Mouse (Mus musculus) neural tube, embryonic 11.5 days (tissue): ENCODE results near the gene Akap7. TPM values are rescaled to one million over a fixed set of nuclear protein-coding genes. Genes with fewer than 3 reads are reported as not detected.

Experiments used
- ATAC-seq: fragments of 200-750 bp; cut with Nextera tagmentation; 2 replicates; pipeline ENCODE4 v1.8.0; 2017; ENCODE audit warnings: moderate number of reproducible peaks, mild to moderate bottlenecking, moderate TSS enrichment, moderate library complexity; ENCODE audit not compliant: insufficient read depth, low FRiP score, low TSS enrichment
- DNase-seq: peaks from one replicate; pipeline ENCODE4 v3.0.0-alpha.2; 2015; ENCODE audit warnings: low spot score
- H3K27ac ChIP-seq: fragments of 300-500 bp; sonication (generic); 2 replicates; pipeline ENCODE4 v1.5.1; 2014; ENCODE audit warnings: low read depth, mild to moderate bottlenecking, low read length
- H3K27me3 ChIP-seq: fragments of 300-500 bp; sonication (generic); 2 replicates; pipeline ENCODE4 v1.6.1; 2014; ENCODE audit warnings: mild to moderate bottlenecking, low read length, mixed read lengths; ENCODE audit not compliant: control insufficient read depth, insufficient read depth
- H3K36me3 ChIP-seq: fragments of 300-500 bp; sonication (generic); 2 replicates; pipeline ENCODE4 v1.6.1; 2014; ENCODE audit warnings: mild to moderate bottlenecking, low read length, moderate library complexity, mixed read lengths; ENCODE audit not compliant: control insufficient read depth, insufficient read depth
- H3K4me1 ChIP-seq: fragments of 300-500 bp; sonication (generic); 2 replicates; pipeline ENCODE4 v1.6.1; 2014; ENCODE audit warnings: low read length, mixed read lengths; ENCODE audit not compliant: control insufficient read depth, insufficient read depth
- H3K4me2 ChIP-seq: fragments of 300-500 bp; sonication (generic); 2 replicates; pipeline ENCODE4 v1.6.1; 2014; ENCODE audit warnings: low read depth, mild to moderate bottlenecking, moderate library complexity
- H3K4me3 ChIP-seq: fragments of 300-500 bp; sonication (generic); 2 replicates; pipeline ENCODE4 v1.5.1; 2014; ENCODE audit warnings: low read depth, low read length
- H3K9ac ChIP-seq: fragments of 300-500 bp; sonication (generic); 2 replicates; pipeline ENCODE4 v1.6.1; 2014; ENCODE audit warnings: mild to moderate bottlenecking, low read length
- H3K9me3 ChIP-seq: fragments of 300-500 bp; sonication (generic); 2 replicates; pipeline ENCODE4 v1.6.1; 2016; ENCODE audit warnings: low read length; ENCODE audit not compliant: control insufficient read depth
- WGBS: fragments of 180-500 bp; shearing (Covaris S2); extraction: QIAGEN DNeasy Blood & Tissue Kit; methylation state at CpG from one replicate; pipeline ENCODE4 v1.1.7; 2014; 5-methylcytosine and 5-hydroxymethylcytosine counted together
- polyA plus RNA-seq: library from polyadenylated mRNA; unstranded; fragments of >200 nt; fragmentation: Nextera tagmentation; extraction: Ambion mirVana; gene quantifications from 2 replicates; pipeline ENCODE4 v1.2.1, GENCODE M21; 2014

Gene Akap7
- polyA plus RNA-seq, 1 experiment from 2014 or later, result 24.0 TPM

DNA sequence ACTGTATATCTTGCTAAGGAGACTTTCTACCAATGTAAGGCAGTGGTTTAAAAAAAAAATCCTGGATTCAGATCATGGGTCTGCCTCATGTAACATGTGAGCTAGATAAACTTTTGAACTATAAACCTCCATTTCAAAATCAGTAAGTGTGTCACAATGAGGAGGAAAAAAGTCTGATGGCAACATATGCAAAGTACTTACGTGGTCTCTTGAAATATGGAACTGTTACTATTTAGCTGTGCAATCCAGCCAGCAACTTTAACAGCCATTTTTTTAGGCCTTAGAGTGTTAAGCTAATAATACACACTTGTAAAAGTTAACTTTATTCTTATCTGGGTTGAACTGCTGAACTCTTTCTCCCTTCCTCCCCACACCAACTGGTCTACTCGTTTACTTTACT is 181.6 kb downstream of the Akap7 start:
- no peaks in the 10 kb centered on the region for H3K9me3 ChIP-seq
- WGBS, result 89% methylated on average over 2 of the region's 2 CpGs
- no peak overlapping the region for H3K27ac ChIP-seq
- ATAC-seq (no peak), DNase-seq (no peak)
- no peak overlapping the region for H3K4me3 ChIP-seq
- no peak overlapping the region for H3K9ac ChIP-seq
- H3K36me3 ChIP-seq, result no peaks in the 10 kb centered on the region
- no peaks in the 10 kb centered on the region for H3K27me3 ChIP-seq
- H3K4me1 ChIP-seq, result no peaks in the 10 kb centered on the region
- H3K4me2 ChIP-seq, result no peak overlapping the region

GRCm38 (mm10) chr10:25120871-25121554 is 186.7 kb downstream of the Akap7 start:
- Histone ChIP-seq H3K4me3 (no peak overlapping the region), H3K4me2 (no peak overlapping the region), H3K9me3 (no peaks in the 10 kb centered on the region), H3K36me3 (no peaks in the 10 kb centered on the region), H3K9ac (no peak overlapping the region), H3K27me3 (no peaks in the 10 kb centered on the region), H3K4me1 (no peaks in the 10 kb centered on the region), H3K27ac (no peak overlapping the region)
- no peak for ATAC-seq
- no peak for DNase-seq
- 89% methylated on average over 5 of the region's 5 CpGs for WGBS

Other genes with a start within 250 kb of the Akap7 start
- gene Epb41l2, start 51.9 kb upstream of the Akap7 start, polyA plus RNA-seq, result 45.3 and 47.8 TPM in 2 replicates
- not detected in 2 replicates for gene Smlr1, start 228.4 kb upstream of the Akap7 start, polyA plus RNA-seq